Mouse (Mus musculus) ovary, postnatal 14 days (tissue): ENCODE results near the gene Gimap4.
A peak's percentile ranks its signal among the peaks of the same experiment; 100 is the strongest.

ENCODE experiments used
- DNase-seq: peaks from one replicate; pipeline ENCODE4 v3.0.0; 2022; ENCODE audit warnings: low spot score

The Gimap4 gene

GRCm38 (mm10) chr6:48684319-48684718, at the start of gene Gimap4:
Gimap4 (plus strand) TSS chr6:48684549.
- no peak for DNase-seq

DNA sequence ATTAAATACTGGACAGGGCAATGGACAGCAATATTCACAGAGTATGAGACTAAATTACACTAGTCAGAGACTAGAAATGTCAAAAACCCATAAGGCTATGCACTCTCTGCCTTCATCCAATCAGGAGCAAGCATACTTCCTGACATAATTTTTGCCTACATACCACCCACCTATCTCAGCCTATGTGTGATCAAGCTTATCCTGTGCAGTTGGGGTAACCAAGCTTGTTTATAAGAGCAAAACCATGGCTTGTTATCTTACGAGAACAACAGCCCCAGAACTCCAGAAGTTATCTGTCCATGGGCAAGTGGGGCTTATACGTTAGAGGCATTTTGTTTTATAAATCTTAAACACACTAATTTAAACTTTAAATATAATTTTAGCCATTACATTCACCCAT, 49.2 kb upstream of the Gimap4 start:
- no peak for DNase-seq

- DNase-seq, result no peak
Measured at GRCm38 (mm10) chr6:48636515-48636914, 47.8 kb upstream of the Gimap4 start.

GRCm38 (mm10) chr6:48637811-48638500, 46.4 kb upstream of the Gimap4 start:
- no peak for DNase-seq

DNA sequence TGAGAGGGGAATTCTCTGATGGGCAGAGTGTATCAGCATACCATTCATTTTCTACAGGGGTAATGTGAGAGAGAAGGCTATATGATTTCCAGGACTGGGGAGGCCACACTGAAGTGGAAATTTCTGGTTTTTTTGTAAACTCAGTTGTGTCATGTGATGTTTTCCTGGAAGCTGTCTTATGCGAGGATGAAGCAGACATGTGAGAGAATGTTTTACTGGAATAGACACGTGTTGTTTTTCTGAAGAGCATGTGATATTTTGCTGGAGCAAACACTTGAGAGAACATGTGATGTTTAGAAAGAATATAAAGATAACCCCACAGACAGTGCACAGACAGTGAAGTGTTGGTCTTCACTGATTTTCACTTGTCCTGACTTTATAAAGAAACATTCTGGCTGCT, 45.8 kb upstream of the Gimap4 start:
- DNase-seq, result no peak

DNA sequence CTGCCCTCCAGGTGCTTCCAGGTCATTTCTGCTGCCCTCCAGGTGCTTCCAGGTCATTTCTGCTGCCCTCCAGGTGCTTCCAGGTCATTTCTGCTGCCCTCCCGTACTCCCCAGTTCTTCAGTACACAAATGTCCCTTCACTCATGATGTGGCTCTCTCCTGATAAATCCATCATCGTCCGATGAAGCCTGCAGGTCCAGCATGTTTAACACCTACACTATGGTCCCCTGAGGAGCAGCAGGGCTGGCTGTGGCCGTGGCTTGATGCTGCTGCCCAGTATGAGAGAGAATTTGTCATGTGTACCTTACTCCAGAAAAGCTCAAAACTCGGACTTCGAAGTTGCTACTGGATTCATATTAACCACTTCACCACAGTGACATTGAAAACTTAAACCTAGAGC, 43.0 kb upstream of the Gimap4 start:
- DNase-seq, result no peak

DNA sequence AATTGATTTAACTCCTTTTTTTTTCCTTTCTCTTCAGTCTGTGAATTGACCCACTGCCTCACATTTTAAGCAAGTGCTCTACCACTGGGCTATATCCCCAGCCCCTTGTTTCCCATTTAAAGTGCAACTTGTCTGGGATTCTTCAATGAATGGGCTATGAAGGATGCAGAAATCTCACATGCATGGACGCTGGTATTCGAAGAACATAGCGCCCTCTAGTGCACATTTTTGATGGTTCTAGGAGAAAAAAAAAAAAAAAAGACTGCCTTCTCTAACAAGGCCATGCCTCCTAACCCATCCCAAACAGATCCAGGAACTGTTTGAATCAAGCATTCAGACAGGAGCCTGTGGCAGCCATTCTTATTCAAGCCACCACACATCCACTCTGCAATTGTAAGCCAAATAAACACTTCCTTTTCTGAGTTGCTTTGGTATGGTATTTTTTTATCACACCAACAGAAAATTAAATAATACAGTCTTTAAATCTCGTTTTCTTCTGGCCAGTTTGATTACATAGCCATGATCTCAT, 41.5 kb upstream of the Gimap4 start:
- DNase-seq, result peak; percentile 39

- peak; percentile 60 for DNase-seq
Measured at GRCm38 (mm10) chr6:48645660-48646308, 38.6 kb upstream of the Gimap4 start.

DNA sequence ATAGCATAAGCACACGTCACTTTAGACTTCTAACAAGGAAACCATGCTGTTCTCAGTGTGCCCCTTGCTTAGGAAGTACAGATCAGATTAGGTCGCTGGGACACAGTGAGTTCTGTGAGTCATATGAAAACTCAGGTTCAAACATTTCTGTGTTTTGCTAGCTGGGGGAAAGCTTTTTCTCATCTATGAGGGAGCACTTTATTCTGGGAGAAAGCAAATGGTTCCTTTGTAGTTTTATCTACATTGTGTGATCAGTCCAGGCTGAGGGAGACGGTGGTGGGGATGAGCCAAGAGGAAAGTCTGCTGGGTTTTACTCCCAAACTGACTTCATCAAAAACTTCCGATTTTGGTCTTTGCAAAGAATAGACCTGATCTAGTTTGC, 38.0 kb upstream of the Gimap4 start:
- no peak for DNase-seq

DNA sequence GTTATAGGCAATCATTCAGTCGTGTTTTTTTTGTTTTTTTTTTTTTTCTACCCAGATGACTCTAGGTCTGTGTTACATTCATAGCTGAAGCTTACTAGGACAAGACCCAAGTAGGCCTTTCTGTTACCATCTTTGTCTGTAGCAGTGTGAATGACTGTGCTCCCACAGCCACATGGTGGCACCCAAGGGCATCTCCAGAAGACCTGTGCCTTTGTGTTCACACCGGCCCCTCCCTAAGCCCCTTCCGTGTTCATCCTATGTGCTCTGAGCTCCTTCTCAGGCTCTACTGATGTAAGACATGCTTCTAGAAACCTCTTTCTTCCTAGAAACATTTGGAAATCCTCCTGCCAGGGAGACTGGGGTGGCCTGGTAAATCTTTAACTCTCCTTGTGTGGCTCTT, 37.4 kb upstream of the Gimap4 start, which contains the start of gene Gimap8:
Gene Gimap8 (plus strand): TSS at position 240 of the 400 bp plus-strand sequence.
- no peak for DNase-seq

GRCm38 (mm10) chr6:48647611-48648010, 36.7 kb upstream of the Gimap4 start:
- no peak for DNase-seq

DNA sequence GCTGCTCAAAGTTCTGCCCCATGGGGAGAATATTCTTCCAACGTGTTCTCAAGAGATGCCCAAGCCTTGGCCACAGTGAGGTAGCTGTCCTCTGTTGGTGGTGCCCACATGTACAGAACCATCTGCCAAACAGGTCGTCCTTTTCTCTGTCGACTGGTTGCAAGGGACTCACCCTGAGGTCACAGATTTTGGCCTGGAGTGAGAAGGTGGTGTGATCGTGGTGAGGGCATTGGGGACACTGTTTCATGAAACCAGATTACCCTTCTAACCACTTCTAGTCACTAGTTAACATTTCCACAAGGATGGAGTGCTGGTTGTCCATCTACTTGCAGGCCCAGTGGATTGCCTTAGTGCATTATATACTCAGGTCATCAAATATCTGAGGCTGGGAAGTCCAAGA, 35.6 kb upstream of the Gimap4 start:
- DNase-seq, result no peak

DNA sequence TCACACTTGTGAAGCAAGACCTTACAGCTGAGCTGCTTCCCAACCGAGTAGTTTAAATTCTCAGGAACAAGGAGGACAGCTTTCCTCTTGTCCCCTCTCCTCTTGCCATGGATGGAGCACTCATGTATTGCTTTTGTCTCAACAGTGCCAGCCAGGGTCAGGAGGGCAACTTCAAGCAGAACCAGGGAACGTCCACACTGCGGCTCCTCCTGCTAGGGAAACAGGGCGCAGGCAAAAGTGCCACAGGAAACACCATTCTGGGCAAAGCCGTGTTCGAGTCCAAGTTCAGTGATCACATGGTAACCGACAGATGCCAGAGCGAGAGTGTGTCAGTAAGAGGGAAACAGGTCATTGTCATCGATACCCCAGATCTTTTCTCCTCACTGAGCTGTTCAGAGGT, 34.3 kb upstream of the Gimap4 start:
- DNase-seq, result no peak

DNA sequence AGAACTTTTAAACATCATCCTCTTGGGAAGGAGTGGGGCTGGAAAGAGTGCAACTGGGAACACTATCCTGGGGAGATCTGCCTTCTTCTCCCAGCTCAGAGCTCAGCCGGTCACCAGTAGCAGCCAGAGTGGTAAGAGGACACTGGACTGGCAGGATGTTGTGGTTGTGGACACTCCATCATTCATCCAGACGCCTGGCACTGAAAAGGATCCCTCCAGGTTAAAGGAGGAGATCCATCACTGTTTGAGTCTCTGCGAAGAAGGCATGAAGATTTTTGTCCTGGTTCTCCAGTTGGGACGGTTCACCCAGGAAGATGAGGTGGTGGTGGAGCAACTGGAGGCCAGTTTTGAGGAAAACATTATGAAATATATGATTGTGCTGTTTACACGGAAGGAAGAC, 25.6 kb upstream of the Gimap4 start:
- no peak for DNase-seq

- DNase-seq, result no peak
Measured at GRCm38 (mm10) chr6:48664750-48665149, 19.6 kb upstream of the Gimap4 start.

DNA sequence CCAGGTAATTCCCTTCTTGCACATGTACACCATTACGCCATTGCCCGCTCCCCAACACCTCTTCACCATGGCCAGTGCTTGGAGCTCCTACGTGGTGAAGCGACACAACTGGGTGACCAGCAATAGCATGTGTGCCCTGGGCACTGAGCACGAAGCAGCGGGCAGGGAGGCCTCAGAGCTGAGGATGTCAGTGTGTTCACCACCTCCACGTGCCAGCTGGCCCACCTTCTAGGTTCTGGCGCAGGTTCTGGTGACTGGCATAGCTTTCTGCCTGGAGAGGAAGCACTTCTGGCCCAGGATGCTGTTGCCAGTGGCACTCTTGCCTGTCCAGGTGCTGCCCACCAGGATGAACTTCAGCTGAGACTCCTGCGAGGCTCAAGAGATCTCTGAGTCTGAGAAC, 18.9 kb upstream of the Gimap4 start:
- DNase-seq, result no peak

DNA sequence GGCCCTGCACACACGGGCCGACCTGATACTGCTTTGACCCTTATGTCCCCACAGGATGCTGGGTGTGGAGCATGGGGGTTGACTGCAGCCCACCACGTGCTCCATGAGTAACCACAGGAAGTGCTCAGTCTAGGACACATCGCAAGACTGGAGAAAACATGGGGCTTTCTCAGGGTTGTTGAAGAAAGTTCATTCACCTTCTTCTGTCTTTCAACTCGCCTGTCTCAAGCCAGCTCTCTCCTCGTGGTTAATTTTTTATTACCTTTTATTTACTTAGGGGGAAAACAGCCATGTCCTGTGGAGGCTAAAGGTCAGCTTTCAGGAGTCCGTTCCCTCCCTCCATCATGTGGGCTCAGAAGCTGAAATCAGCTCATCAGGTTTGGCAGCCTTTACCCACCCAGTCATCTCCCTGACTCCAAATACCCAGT, 18.2 kb upstream of the Gimap4 start:
- no peak for DNase-seq

DNA sequence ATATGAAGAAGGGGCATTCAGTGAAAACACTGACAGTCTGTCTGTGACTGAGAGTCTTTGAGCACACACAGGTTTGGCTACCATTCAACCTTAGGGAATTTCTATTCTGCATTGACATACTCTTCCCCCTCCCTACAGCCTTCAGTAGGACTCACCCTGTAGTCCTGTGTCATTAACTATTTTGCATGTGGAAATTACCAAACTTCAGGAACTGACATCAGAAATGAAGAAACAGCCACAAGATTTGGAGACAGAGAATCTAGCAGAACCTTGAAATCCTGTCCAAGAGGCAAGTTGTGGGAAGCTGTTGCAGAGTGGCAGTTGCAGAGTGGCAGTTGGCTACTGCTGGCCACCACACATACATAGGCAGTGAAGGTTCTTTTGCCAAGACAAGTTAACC, 16.3 kb upstream of the Gimap4 start:
- no peak for DNase-seq

DNA sequence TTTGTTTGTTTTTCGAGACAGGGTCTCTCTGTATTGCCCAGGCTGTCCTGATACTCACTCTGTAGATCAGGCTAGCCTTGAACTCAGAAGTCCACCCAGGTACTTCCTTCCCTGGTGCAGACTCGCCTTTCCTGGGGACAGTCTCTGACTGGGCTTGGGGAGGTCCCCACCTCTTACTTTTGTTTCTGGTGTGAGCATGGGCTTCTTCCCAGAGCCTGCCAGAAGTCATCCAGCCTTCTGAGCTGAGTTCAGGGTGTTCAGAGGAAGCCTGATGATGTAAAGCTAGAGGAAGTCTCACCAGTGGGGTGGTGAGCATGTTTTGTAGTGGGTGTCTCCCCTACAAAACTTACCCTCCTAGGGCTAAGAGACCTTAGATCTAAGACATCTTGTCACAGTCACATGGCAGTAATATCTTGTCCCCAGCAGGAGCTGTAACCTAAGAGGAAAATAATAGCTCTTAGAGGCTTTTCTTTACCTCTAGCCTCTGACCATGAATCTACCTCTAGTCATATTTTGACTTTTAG, 14.8 kb upstream of the Gimap4 start:
- DNase-seq, result no peak

DNA sequence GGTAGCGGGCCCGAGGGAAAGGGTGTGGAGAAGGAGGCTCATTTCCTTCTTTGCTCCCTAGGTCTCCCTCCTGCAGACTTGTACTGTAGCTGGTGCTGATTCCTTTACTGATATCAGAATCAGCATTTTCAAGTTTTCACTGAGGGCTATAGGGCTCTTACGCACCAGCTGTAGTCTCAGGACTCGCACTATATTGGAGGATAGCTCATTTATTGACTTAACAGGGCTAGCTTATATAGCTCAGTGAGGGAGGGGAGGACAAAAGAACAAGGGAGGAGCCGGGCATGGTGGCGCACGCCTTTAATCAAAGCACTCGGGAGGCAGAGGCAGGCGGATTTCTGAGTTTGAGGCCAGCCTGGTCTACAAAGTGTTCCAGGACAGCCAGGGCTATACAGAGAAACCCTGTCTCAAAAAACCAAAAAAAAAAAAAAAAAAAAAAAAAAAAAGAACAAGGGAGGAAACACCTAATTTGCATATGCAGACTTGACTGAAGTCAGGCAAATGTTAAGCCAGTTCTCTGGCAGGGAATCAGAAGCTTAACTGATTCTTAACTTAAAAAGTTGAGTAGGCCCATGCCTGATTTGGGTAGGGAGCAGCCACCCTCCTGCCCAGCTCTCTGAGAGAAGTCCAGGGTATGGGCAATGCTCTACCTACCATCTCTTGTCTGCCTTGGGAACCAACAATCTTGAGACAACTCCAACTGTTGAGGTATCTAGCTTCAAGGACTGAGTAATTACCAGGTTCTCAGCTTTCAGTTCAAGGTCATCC, 9.9 kb upstream of the Gimap4 start:
- no peak for DNase-seq

DNA sequence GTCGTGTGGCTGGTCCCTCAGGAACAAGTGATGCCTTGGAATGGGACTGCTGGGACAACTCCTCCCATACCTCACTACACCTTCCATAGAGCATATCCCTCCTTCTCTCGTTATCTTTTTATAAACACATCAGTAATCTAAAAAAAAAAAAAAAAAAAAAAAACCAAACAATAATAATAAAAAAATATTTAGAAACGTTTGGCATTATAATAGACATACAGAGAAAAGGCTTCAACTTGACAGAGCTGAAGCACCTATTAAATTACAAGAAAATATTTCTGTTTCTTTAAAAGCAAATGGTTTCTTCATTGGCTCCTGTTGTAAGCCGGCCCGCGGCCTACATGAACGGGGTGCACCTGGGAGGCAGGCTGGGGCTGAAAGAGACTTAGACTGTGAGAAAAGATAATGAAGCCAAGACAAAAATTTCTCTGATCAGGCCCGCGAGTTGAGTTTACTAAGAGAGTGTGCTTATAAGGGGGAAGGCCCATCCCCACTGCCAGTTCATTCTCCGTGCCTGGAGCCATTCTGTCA, 8.9 kb upstream of the Gimap4 start:
- DNase-seq, result no peak
